Mouse (Mus musculus): ENCODE measurements around the gene Tescl. TPM values are rescaled to one million over a fixed set of nuclear protein-coding genes. Genes with fewer than 3 reads are reported as not detected.

The Tescl gene
- polyA plus RNA-seq, 1 experiment from 2014 or later: 0.15 TPM

- Histone ChIP-seq H3K9ac (ENCODE audit: low read length) (no peak overlapping the region), H3K4me1 (ENCODE audit: control insufficient read depth, insufficient read depth, low read length) (no peaks in the 10 kb centered on the region), H3K9me3 (replicated peaks; ENCODE audit: control insufficient read depth, low read length) (no peaks in the 10 kb centered on the region; the same call in 1 of the 2 replicates), H3K4me2 (ENCODE audit: low read depth, low read length) (no peak overlapping the region), H3K27me3 (ENCODE audit: control insufficient read depth, insufficient read depth, low read length) (no peaks in the 10 kb centered on the region), H3K36me3 (ENCODE audit: control insufficient read depth, insufficient read depth, low read length) (peaks cover 30% of the 10 kb centered on the region), H3K4me3 (replicated peaks; ENCODE audit: low read length) (no peak overlapping the region), H3K27ac (ENCODE audit: low read length) (no peak overlapping the region)
- 83% methylated on average over 5 of the region's 5 CpGs for WGBS
- ATAC-seq (ENCODE audit: insufficient read depth, low FRiP score): no peak
Observed at GRCm38 (mm10) chr7:24287670-24288069, 46.1 kb downstream of the Tescl start.

DNA sequence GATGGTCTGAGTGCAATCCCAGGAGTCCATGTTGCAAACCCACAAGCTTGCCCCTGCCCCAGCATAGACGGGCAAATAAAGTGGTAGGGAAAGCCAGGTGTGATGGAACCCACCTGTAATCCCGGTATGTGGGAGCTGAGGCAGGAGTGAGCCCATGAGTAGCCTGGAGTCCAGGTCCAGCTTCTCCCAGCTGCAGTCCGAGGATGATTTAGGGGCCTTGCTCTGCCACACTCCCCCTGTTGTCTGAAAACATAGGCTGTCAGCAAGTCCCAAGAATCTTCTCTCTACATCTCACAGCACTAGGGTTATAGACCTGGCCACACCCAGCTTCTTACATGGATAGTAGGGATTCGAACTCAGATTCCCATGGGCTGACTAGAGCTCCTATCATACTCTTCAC lies 46.8 kb downstream of the Tescl start:
- H3K4me3 ChIP-seq (replicated peaks; ENCODE audit: low read length): no peak overlapping the region
- H3K9ac ChIP-seq (ENCODE audit: low read length): no peak overlapping the region
- no peak for ATAC-seq (ENCODE audit: insufficient read depth, low FRiP score)
- no peaks in the 10 kb centered on the region for H3K27me3 ChIP-seq (ENCODE audit: control insufficient read depth, insufficient read depth, low read length)
- H3K9me3 ChIP-seq (replicated peaks; ENCODE audit: control insufficient read depth, low read length): no peaks in the 10 kb centered on the region
- 82% methylated on average over 4 of the region's 4 CpGs for WGBS
- no peaks in the 10 kb centered on the region for H3K4me1 ChIP-seq (ENCODE audit: control insufficient read depth, insufficient read depth, low read length)
- no peak overlapping the region for H3K4me2 ChIP-seq (ENCODE audit: low read depth, low read length)
- peaks cover 22% of the 10 kb centered on the region for H3K36me3 ChIP-seq (ENCODE audit: control insufficient read depth, insufficient read depth, low read length)
- H3K27ac ChIP-seq (ENCODE audit: low read length): no peak overlapping the region

DNA sequence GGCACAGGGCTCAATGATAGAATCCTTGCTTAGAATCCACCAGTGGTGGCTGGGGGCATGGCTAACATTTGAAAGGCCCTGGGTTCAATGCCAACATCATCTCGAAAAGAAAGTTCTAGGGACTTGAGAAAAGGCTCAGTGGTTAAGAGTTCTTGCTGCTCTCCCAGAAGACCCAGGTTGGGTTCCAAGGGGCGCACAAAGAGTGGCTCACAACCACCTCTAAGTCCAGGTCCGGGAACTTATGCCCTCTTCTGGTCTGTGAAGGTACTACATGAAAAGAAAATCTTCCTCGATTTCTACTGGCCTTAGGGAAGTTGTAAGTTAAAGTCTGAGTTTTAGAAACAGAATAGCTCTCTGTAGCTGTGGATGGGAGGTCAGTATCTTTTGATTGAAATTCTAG lies 47.6 kb downstream of the Tescl start:
- no peak for ATAC-seq (ENCODE audit: insufficient read depth, low FRiP score)
- Histone ChIP-seq H3K9ac (ENCODE audit: low read length) (no peak overlapping the region), H3K4me1 (ENCODE audit: control insufficient read depth, insufficient read depth, low read length) (no peaks in the 10 kb centered on the region), H3K27ac (ENCODE audit: low read length) (no peak overlapping the region), H3K27me3 (ENCODE audit: control insufficient read depth, insufficient read depth, low read length) (no peaks in the 10 kb centered on the region), H3K9me3 (replicated peaks; ENCODE audit: control insufficient read depth, low read length) (no peaks in the 10 kb centered on the region), H3K4me2 (ENCODE audit: low read depth, low read length) (no peak overlapping the region), H3K36me3 (ENCODE audit: control insufficient read depth, insufficient read depth, low read length) (peaks cover 14% of the 10 kb centered on the region), H3K4me3 (replicated peaks; ENCODE audit: low read length) (no peak overlapping the region)
- 50% methylated on average over 4 of the region's 4 CpGs for WGBS

Small RNA genes within 50 kb of the gene (microRNA-seq; reads per million reads assigned to microRNA genes)
- gene Gm27592: not detected

Other genes starting within 250 kb of the Tescl start
- gene Zfp112, start 221.6 kb downstream of the Tescl start, polyA plus RNA-seq (2015; fragmentation: Nextera tagmentation; extraction: Ambion mirVana): 6.1 and 6.9 TPM in 2 replicates
- gene Zfp235, start 199.8 kb downstream of the Tescl start, polyA plus RNA-seq (2015; fragmentation: Nextera tagmentation; extraction: Ambion mirVana): 14.7 and 18.9 TPM in 2 replicates
- gene Zfp114, start 158.9 kb downstream of the Tescl start, polyA plus RNA-seq (2015; fragmentation: Nextera tagmentation; extraction: Ambion mirVana): 5.8 and 6.3 TPM in 2 replicates
- gene Zfp111, start 122.5 kb downstream of the Tescl start, polyA plus RNA-seq (2015; fragmentation: Nextera tagmentation; extraction: Ambion mirVana): 10.2 and 12.5 TPM in 2 replicates
- gene Zfp109, start 96.4 kb downstream of the Tescl start, polyA plus RNA-seq (2015; fragmentation: Nextera tagmentation; extraction: Ambion mirVana): 5.4 and 6.3 TPM in 2 replicates
- gene Zfp108, start 79.1 kb downstream of the Tescl start, polyA plus RNA-seq (2015; fragmentation: Nextera tagmentation; extraction: Ambion mirVana): 3.9 TPM in 2 replicates
- gene Zfp93, start 63.5 kb downstream of the Tescl start, polyA plus RNA-seq (2015; fragmentation: Nextera tagmentation; extraction: Ambion mirVana): 7.6 and 8.3 TPM in 2 replicates
- 31.4 and 32.2 TPM in 2 replicates for gene Zfp61, start 32.7 kb downstream of the Tescl start, polyA plus RNA-seq (2015; fragmentation: Nextera tagmentation; extraction: Ambion mirVana)
- 9.0 and 10.3 TPM in 2 replicates for gene Zfp94, start 17.3 kb downstream of the Tescl start, polyA plus RNA-seq (2015; fragmentation: Nextera tagmentation; extraction: Ambion mirVana)
- gene Lypd5, start 15.3 kb upstream of the Tescl start, polyA plus RNA-seq (2015; fragmentation: Nextera tagmentation; extraction: Ambion mirVana): 11.6 and 36.4 TPM in 2 replicates
- gene Kcnn4, start 36.3 kb upstream of the Tescl start, polyA plus RNA-seq (2015; fragmentation: Nextera tagmentation; extraction: Ambion mirVana): 7.4 and 8.5 TPM in 2 replicates
- 19.5 and 21.3 TPM in 2 replicates for gene Smg9, start 65.7 kb upstream of the Tescl start, polyA plus RNA-seq (2015; fragmentation: Nextera tagmentation; extraction: Ambion mirVana)
- gene Irgc1, start 118.4 kb upstream of the Tescl start, polyA plus RNA-seq (2015; fragmentation: Nextera tagmentation; extraction: Ambion mirVana): 0.17 and 0.26 TPM in 2 replicates
- 13.3 and 15.4 TPM in 2 replicates for gene Plaur, start 128.5 kb upstream of the Tescl start, polyA plus RNA-seq (2015; fragmentation: Nextera tagmentation; extraction: Ambion mirVana)
- 4.4 TPM in 2 replicates for gene Cadm4, start 148.1 kb upstream of the Tescl start, polyA plus RNA-seq (2015; fragmentation: Nextera tagmentation; extraction: Ambion mirVana)
- 22.3 and 24.6 TPM in 2 replicates for gene Zfp428, start 173.1 kb upstream of the Tescl start, polyA plus RNA-seq (2015; fragmentation: Nextera tagmentation; extraction: Ambion mirVana)
- gene AC161166.1, start 178.5 kb upstream of the Tescl start, polyA plus RNA-seq (2015; fragmentation: Nextera tagmentation; extraction: Ambion mirVana): 0.19 and 0.30 TPM in 2 replicates
- 5.5 and 5.6 TPM in 2 replicates for gene Irgq, start 196.8 kb upstream of the Tescl start, polyA plus RNA-seq (2015; fragmentation: Nextera tagmentation; extraction: Ambion mirVana)
- gene Pinlyp, start 212.2 kb upstream of the Tescl start, polyA plus RNA-seq (2015; fragmentation: Nextera tagmentation; extraction: Ambion mirVana): 16.4 and 26.0 TPM in 2 replicates
- gene Xrcc1, start 212.4 kb upstream of the Tescl start, polyA plus RNA-seq (2015; fragmentation: Nextera tagmentation; extraction: Ambion mirVana): 91.4 and 114 TPM in 2 replicates